Mouse (Mus musculus) heart, embryonic 11.5 days (tissue): Measurements from ENCODE around the gene Mapk1. TPM values are rescaled to one million over a fixed set of nuclear protein-coding genes. Genes with fewer than 3 reads are reported as not detected.

Experiments
- ATAC-seq: fragments of 200-750 bp; cut with Nextera tagmentation; replicated peaks from 2 replicates; pipeline ENCODE4 v1.8.0; 2017; ENCODE audit warnings: moderate library complexity; ENCODE audit not compliant: insufficient number of reproducible peaks, low FRiP score, low TSS enrichment
- H3K27ac ChIP-seq: fragments of 300-500 bp; sonication (generic); 2 replicates; pipeline ENCODE4 v1.5.1; 2014; ENCODE audit warnings: mild to moderate bottlenecking, low read depth, low read length
- H3K27me3 ChIP-seq: fragments of 300-500 bp; sonication (generic); 2 replicates; pipeline ENCODE4 v1.6.1; 2014; ENCODE audit warnings: mild to moderate bottlenecking, low read length, mixed read lengths; ENCODE audit not compliant: control insufficient read depth, insufficient read depth
- H3K36me3 ChIP-seq: fragments of 300-500 bp; sonication (generic); 2 replicates; pipeline ENCODE4 v1.6.1; 2014; ENCODE audit warnings: mild to moderate bottlenecking, low read length, moderate library complexity, mixed read lengths; ENCODE audit not compliant: control insufficient read depth, insufficient read depth
- H3K4me1 ChIP-seq: fragments of 300-500 bp; sonication (generic); 2 replicates; pipeline ENCODE4 v1.6.1; 2014; ENCODE audit warnings: low read length; ENCODE audit not compliant: control insufficient read depth, insufficient read depth
- H3K4me2 ChIP-seq: fragments of 300-500 bp; sonication (generic); 2 replicates; pipeline ENCODE4 v1.6.1; 2014; ENCODE audit warnings: mild to moderate bottlenecking, moderate library complexity
- H3K4me3 ChIP-seq: fragments of 300-500 bp; sonication (generic); 2 replicates; pipeline ENCODE4 v1.5.1; 2014; ENCODE audit warnings: low read depth, low read length
- H3K9ac ChIP-seq: fragments of 300-500 bp; sonication (generic); 2 replicates; pipeline ENCODE4 v1.6.1; 2014; ENCODE audit warnings: mild to moderate bottlenecking, low read depth, low read length, moderate library complexity
- H3K9me3 ChIP-seq: fragments of 300-500 bp; sonication (generic); replicated peaks from 2 replicates; pipeline ENCODE4 v1.6.1; 2016; ENCODE audit warnings: low read length; ENCODE audit not compliant: control insufficient read depth
- WGBS: fragments of 180-500 bp; shearing (Covaris S2); extraction: QIAGEN DNeasy Blood & Tissue Kit; methylation state at CpG from one replicate; pipeline ENCODE4 v1.1.7; 2014; ENCODE audit not compliant: insufficient replicate concordance; 5-methylcytosine and 5-hydroxymethylcytosine counted together
- polyA plus RNA-seq: library from polyadenylated mRNA; unstranded; fragments of >200 nt; fragmentation: Nextera tagmentation; extraction: Ambion mirVana; gene quantifications from 2 replicates; pipeline ENCODE4 v1.2.1, GENCODE M21; 2014

Mapk1 gene
- polyA plus RNA-seq, 1 experiment from 2014 or later: 146 TPM

GRCm38 (mm10) chr16:17001109-17001508 is 17.9 kb downstream of the Mapk1 start:
- Histone ChIP-seq H3K36me3 (no peaks in the 10 kb centered on the region; the same call in 1 of the 2 replicates), H3K9ac (no peak overlapping the region), H3K27ac (no peak overlapping the region), H3K4me1 (peaks cover 3% of the 10 kb centered on the region; the same call in 1 of the 2 replicates), H3K27me3 (no peaks in the 10 kb centered on the region), H3K4me3 (no peak overlapping the region), H3K4me2 (no peak overlapping the region), H3K9me3 (no peaks in the 10 kb centered on the region)
- WGBS: 86% methylated on average over 3 of the region's 3 CpGs
- ATAC-seq: no peak

GRCm38 (mm10) chr16:17007070-17007469 is 23.9 kb downstream of the Mapk1 start:
- no peak for ATAC-seq
- Histone ChIP-seq H3K27ac (no peak overlapping the region), H3K36me3 (no peaks in the 10 kb centered on the region), H3K4me3 (no peak overlapping the region), H3K9ac (no peak overlapping the region), H3K27me3 (no peaks in the 10 kb centered on the region), H3K9me3 (no peaks in the 10 kb centered on the region), H3K4me2 (no peak overlapping the region), H3K4me1 (no peaks in the 10 kb centered on the region)
- 70% methylated on average over 1 of the region's 1 CpGs for WGBS

DNA sequence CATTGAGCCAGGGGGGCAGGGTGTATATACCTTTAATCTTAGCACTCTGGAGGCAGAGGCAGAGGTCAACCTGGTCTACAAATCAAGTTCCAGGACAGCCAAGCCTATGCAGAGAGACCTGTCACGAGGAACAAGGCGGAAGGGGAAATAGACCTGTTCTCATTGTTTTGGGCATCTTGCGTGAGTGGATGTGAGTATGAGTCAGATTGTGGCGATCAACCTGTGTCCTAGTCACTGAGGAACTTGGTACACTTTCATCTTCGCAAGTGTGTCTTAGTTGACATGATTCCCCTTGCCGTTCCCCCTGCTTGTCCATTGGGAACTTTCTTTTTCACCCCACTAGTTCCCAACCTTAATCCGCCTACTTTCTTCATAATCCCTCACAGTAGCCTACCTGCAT is 26.9 kb downstream of the Mapk1 start:
- no peaks in the 10 kb centered on the region for H3K4me1 ChIP-seq
- H3K27me3 ChIP-seq: no peaks in the 10 kb centered on the region
- no peak overlapping the region for H3K4me3 ChIP-seq
- no peak overlapping the region for H3K4me2 ChIP-seq
- 93% methylated on average over 7 of the region's 7 CpGs for WGBS
- no peaks in the 10 kb centered on the region for H3K36me3 ChIP-seq
- H3K9ac ChIP-seq: no peak overlapping the region
- H3K9me3 ChIP-seq: no peaks in the 10 kb centered on the region
- H3K27ac ChIP-seq: no peak overlapping the region
- no peak for ATAC-seq

- Histone ChIP-seq H3K36me3 (no peaks in the 10 kb centered on the region), H3K27me3 (no peaks in the 10 kb centered on the region), H3K27ac (no peak overlapping the region), H3K4me2 (no peak overlapping the region), H3K4me1 (no peaks in the 10 kb centered on the region), H3K9me3 (no peaks in the 10 kb centered on the region), H3K4me3 (no peak overlapping the region), H3K9ac (no peak overlapping the region)
- ATAC-seq: no peak
- 86% methylated on average over 1 of the region's 1 CpGs for WGBS
Observed at GRCm38 (mm10) chr16:17012583-17012982, 29.4 kb downstream of the Mapk1 start.

DNA sequence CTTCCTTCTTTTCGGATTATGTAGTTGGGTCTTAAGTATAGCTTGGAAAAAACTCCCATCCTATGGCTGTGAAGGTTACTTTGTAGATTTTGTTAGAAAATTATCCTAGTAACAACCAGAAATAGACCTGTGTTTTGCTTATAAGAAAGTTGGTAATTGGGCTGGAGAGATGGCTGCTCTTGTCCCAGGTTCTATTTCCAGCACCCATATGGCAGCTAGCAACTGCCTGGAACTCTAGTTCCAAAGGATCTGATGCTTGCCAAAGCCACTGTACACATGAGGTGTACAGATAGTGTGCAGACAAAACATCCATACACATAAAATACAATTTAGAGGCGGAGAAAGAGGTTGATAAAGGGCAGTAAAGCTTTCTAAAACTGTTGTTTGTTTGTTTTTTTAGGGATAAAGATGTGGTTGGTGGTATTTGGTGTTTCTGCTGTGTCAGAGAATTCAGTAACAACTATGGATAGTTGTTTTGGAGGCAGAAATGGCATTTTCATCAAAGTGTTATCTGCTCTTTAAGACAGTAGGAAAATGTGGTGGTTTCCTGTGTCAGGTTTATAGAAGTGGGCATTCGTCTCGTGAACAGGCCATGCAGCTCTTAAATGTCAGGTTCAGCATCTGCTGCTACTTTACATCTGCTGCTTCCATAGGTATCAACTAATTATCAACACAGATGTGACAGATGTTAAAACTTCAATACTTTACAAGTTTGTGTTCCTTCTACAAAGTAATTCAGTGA is 32.1 kb downstream of the Mapk1 start:
- WGBS: 82% methylated on average over 4 of the region's 4 CpGs
- no peak overlapping the region for H3K27ac ChIP-seq
- H3K27me3 ChIP-seq: no peaks in the 10 kb centered on the region
- H3K9me3 ChIP-seq: no peaks in the 10 kb centered on the region
- H3K9ac ChIP-seq: no peak overlapping the region
- H3K4me2 ChIP-seq: no peak overlapping the region
- ATAC-seq: no peak
- no peak overlapping the region for H3K4me3 ChIP-seq
- peaks cover 9% of the 10 kb centered on the region; the same call in 1 of the 2 replicates for H3K36me3 ChIP-seq
- H3K4me1 ChIP-seq: no peaks in the 10 kb centered on the region

DNA sequence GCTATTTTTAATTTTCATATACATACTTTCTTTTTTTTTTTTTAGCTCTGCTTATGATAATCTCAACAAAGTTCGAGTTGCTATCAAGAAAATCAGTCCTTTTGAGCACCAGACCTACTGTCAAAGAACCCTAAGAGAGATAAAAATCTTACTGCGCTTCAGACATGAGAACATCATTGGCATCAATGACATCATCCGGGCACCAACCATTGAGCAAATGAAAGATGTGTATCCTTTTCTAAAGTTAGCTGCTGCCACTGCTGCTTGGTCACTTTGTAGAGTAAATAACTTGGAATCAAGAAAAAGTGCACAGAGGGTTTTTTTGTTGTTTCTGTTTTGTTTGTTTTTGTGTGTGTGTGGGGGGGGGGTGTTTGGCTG is 32.7 kb downstream of the Mapk1 start:
- Histone ChIP-seq H3K36me3 (peaks cover 9% of the 10 kb centered on the region; the same call in 1 of the 2 replicates), H3K9ac (no peak overlapping the region), H3K4me3 (no peak overlapping the region), H3K4me1 (no peaks in the 10 kb centered on the region), H3K9me3 (no peaks in the 10 kb centered on the region), H3K4me2 (no peak overlapping the region), H3K27me3 (no peaks in the 10 kb centered on the region), H3K27ac (no peak overlapping the region)
- 89% methylated on average over 3 of the region's 3 CpGs for WGBS
- no peak for ATAC-seq

DNA sequence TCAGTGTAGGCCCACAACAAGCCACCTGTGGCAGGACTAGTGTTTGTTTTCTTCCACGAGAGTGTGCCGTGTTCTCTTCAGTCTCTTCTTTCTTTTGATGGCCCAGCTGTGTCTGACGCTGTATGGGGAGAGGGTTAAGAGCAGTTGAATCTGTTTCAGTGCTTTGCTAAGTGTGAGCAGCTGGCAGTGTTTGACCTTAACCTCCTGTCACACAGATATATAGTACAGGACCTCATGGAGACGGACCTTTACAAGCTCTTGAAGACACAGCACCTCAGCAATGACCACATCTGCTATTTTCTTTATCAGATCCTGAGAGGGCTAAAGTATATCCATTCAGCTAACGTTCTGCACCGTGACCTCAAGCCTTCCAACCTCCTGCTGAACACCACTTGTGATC is 34.9 kb downstream of the Mapk1 start:
- WGBS: 67% methylated on average over 6 of the region's 6 CpGs
- peaks cover 12% of the 10 kb centered on the region for H3K36me3 ChIP-seq
- ATAC-seq: no peak

GRCm38 (mm10) chr16:17024469-17025148 is 41.4 kb downstream of the Mapk1 start:
- no peaks in the 10 kb centered on the region for H3K9me3 ChIP-seq
- H3K36me3 ChIP-seq: peaks cover 10% of the 10 kb centered on the region
- no peak overlapping the region for H3K4me2 ChIP-seq
- no peaks in the 10 kb centered on the region for H3K4me1 ChIP-seq
- no peak overlapping the region for H3K9ac ChIP-seq
- no peak for ATAC-seq
- WGBS: 94% methylated on average over 3 of the region's 3 CpGs
- H3K4me3 ChIP-seq: no peak overlapping the region
- H3K27me3 ChIP-seq: no peaks in the 10 kb centered on the region
- H3K27ac ChIP-seq: no peak overlapping the region

More for the DNA sequence above, 34.9 kb downstream of the Mapk1 start:
- Histone ChIP-seq H3K9me3 (no peaks in the 10 kb centered on the region), H3K9ac (no peak overlapping the region), H3K4me1 (no peaks in the 10 kb centered on the region), H3K27ac (no peak overlapping the region), H3K27me3 (no peaks in the 10 kb centered on the region), H3K4me3 (no peak overlapping the region), H3K4me2 (no peak overlapping the region)
